Mouse (Mus musculus): ENCODE data around the gene Sclt1.
"Not testable (repeated sequence)": the region's sequence is repeated elsewhere in the genome, so short reads cannot be mapped to it uniquely, and the experiment has no call there.

Gene Sclt1

DNA sequence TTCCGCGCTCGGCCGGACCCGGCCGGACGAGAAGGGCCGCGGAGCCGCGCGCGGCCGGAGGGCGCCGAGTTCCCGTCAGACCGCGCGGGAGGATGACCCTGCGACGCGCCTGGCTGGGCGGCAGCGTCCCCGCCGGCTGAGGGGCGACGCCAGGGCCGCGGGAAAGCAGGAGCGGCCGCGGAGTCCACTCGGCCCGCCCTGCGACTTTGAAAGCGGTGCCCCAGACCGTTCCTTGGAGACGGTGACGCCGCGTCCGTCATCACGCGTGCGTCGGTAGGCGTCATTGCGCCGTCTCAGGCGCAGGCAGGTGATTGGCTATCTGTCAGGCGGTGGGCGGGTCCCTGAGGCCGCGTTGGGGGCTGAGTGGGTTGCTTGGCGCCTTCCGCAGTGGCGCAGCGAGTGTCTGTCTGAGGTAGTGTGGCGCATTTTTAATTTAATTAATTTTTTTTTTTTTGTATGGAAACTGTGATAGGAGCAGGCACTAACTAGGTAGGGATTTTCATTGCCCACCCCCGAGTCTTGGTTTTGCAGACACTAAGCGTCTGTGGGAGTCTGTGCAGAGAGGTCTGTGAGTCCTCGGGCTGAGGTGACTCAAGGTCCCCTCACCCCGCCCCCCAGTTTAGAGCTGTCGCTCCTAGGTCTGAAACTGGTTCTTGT is at the start of gene Sclt1, which contains the start of gene D3Ertd751e:
Sclt1 (minus strand) TSS at position 237 of the 657 bp plus-strand sequence.
D3Ertd751e (plus strand) TSS at position 334 of the 657 bp plus-strand sequence.
- DNase-seq (ENCODE audit: low read depth, low spot score): peak; percentile 99

GRCm38 (mm10) chr3:41762091-41762490 is 19.8 kb upstream of the Sclt1 start:
- no peak for DNase-seq (ENCODE audit: low read depth, low spot score)

- no peak for DNase-seq (ENCODE audit: low read depth, low spot score)
These were observed 12.2 kb upstream of the Sclt1 start for GRCm38 (mm10) chr3:41754556-41754955.

GRCm38 (mm10) chr3:41743436-41743835 is 1.1 kb upstream of the Sclt1 start:
- peak; percentile 54 for DNase-seq (ENCODE audit: low read depth, low spot score)

DNA sequence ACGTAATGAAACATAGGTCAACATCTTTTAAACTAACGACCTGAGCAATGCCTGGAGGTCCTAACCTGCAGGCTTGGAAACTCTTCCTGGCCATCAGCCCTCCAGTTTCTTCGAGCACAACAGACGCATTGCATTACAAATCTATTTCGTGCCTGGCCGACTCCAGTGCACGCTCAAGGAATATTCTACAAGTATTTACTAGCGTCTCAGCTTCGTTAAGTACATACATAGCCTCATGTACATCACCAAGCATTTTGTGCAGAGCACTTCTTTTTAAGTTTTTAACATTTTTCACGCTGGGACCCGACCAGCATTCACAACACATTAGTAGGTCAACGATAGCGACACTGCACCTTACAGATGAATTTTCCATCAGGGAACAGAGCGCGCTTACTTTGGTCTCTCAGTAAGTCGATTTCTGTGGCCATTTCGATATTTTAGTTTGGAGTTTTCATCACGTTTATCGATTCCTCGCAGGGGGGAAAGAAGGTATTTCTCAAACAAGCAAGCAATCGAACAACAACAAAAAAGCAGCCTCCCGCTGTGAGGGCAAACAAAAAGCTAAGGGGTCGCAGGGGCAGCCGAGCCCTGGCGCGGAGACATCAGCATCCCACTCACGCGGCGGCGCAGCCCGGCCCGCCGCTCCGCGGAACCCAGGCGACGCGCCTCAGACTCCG is 575 bp downstream of the Sclt1 start:
- DNase-seq (ENCODE audit: low read depth, low spot score): peak; percentile 40

DNA sequence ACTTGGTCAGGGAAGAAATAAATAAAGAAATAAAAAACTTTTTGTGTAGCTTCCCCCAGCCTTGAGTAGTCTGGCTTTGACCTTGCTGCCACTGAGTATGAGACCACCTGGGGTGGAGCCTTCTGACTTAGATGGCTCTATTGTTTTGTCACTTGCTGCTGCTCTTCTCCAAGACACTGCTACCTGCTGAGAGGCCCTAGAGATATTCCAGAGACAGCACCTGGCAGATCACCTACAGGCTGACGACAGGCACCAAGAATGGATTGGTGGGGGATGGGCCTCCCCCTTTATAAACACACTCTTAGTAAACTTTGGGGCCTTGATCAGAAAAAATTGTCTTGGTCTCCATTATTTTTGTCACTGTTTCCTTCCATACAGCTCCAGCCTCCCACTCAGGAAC is 46.6 kb downstream of the Sclt1 start:
- no peak for DNase-seq (ENCODE audit: low read depth, low spot score)

DNA sequence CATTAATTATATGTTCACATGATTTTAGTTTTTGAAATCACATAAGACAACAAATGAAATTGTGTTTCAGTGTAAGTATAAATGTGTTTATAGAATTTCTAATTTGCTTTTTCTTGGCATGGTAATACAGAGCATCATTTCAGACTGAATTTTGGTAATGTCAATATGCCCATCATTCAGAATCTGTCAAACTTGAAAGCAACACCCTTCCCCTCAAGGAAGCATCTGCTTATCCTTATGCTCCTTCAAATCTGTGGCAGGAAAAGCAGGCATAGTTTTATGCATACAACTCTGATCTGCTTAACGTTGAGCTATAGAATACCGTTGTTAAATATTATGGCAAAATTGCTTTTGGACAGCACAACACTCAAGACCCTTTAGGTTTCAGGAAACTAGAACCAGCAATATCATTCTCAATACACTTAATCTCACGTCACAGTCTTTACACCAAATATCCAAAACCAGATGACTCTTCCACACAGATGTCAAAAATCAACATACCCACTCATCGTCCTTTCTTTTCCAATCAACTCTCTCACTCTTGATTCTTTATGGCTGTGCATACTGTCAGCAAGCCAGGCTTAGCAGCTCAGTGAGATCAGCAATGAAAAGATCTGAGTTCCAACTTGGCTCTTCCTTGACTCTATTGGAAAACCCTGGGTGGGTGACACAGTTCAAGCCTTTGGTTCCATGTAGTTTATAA is 49.7 kb downstream of the Sclt1 start:
- DNase-seq (ENCODE audit: low read depth, low spot score): peak; percentile 15

GRCm38 (mm10) chr3:41690114-41690640 is 52.1 kb downstream of the Sclt1 start:
- not testable (repeated sequence) for DNase-seq (ENCODE audit: low read depth, low spot score)

GRCm38 (mm10) chr3:41686396-41686795 is 55.9 kb downstream of the Sclt1 start:
- no peak for DNase-seq (ENCODE audit: low read depth, low spot score)

- no peak for DNase-seq (ENCODE audit: low read depth, low spot score)
These were observed 60.2 kb downstream of the Sclt1 start for GRCm38 (mm10) chr3:41682084-41682483.

DNA sequence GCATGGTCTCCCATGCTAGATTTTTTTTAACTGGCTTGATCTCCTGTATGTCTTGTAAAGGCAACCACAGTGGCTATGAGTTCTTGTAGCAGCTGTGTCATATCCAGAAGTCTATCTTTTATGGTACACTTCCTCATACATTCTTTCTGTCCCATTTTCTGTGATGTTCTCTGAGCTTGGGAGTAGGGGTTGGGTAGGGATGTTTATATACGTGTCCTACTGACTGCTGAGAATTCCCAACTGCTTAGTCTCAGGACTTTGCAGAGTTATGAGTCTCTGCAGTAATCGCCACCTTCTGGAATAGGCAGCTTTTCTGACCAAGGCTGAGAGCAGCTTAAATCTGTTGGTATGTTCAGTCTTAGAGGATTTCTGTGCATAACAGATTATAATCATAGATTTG is 65.7 kb downstream of the Sclt1 start:
- DNase-seq (ENCODE audit: low read depth, low spot score): no peak

GRCm38 (mm10) chr3:41674778-41675177 is 67.5 kb downstream of the Sclt1 start:
- peak; percentile 7 for DNase-seq (ENCODE audit: low read depth, low spot score)

DNA sequence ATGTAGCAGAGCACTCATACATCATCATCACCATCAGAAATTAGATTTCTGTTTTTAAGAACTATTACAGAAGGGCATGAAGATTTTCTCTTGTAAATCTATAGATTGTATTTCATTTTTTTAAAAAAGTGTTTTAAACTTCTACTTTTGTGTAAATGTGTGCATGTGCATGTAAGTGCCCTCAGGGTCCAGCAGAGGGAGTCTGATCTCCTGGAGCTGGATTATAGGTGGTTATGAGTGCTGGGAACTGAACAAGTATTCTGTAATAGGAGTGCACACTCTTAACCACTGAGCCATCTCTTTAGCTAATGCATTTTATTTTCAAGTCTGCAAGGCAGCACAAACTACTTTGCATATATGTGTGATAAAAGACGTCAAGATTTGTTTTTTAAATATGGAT is 86.7 kb downstream of the Sclt1 start:
- DNase-seq (ENCODE audit: low read depth, low spot score): no peak

DNA sequence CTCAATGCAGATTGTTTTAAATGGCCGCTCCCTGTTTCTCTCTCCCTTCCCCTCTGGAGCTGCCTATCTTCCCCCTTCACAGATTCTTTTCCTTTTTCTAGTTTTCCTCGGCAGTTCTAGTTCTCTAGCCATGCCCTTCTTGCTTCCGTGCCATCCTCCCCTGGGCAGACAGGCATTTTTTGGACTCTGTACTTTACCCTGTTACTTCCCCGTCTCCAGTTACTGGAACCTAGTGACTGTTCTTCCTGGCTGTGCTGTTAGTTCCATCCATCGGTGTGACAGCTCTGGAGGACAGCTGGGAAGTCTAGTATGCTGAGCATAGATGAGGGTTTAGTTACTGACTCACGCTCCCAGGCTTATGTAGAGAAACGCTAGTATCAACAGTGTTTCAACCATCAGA is 121.3 kb downstream of the Sclt1 start:
- DNase-seq (ENCODE audit: low read depth, low spot score): no peak

DNA sequence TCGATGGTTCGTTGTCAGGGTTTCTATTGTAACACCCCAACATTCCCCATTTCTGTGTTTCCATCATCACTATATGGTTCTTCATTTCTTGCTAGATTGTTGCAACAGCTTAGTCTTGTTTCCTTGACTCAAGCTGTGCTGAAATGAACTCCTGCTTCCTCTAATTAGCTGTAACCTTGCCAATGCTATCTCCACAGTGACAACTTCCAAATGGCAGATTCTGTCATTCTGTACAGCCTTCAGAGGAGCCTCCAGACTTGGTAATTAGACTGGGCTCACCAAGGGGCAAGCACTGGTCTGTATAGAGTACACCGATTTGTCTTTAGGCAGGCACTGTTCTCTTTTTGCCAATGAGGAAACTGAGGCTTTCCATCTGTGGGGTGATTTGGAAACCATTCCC is 123.8 kb downstream of the Sclt1 start:
- DNase-seq (ENCODE audit: low read depth, low spot score): peak; percentile 69

DNA sequence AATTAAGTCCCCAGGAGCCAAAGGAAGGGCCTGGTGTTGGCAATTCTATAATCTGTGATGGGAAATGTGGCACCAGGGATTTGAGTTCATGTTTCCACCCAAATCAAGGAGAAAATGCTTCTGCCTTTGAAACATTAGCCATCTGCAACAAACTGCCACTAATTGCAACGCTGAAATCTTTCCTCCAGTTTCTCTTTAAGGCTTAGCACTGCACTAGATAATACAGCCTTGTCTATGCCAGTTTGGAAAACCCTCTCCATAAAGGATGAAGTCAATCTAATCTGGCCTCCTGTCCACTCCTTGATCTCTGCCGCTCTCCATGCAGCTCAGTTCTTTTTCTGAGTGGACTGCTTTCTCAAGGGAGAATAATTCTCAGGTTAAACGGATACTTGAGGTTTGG is 124.3 kb downstream of the Sclt1 start:
- no peak for DNase-seq (ENCODE audit: low read depth, low spot score)

DNA sequence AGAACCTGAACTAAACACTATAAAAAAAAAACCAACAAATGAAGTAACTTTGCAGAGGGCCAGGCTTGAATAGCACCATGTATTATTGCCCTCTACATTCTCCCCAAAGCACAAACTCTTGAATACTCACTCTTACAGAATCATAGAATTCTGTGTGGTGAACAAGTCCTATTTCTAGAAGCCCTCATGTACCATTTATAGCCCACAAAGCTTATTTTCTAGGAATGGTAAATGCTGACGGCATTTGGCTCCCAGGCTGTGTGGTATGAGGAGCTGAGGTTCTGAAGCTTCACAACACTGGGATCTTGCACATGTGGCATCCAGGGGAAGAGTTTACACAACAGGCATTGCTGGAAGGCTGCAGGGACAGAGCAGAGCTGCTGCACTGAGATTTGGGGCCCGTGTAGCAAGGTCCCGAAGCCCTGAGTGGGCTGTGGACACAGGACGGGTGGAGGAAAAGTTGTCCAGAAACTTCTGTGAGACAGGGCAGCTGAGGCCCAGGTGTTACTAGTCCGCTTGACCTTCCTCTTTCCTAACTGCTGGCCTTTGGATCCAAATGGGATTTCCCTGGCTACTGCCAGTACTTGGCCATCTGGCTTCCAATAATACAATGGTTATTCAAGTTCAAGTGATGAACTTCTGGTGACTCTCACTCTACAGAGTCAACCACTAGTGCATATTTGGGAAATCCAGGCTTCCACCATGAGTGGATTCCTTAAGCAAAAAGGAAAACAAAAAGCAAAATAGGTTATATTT is 127.9 kb downstream of the Sclt1 start:
- DNase-seq (ENCODE audit: low read depth, low spot score): no peak

DNA sequence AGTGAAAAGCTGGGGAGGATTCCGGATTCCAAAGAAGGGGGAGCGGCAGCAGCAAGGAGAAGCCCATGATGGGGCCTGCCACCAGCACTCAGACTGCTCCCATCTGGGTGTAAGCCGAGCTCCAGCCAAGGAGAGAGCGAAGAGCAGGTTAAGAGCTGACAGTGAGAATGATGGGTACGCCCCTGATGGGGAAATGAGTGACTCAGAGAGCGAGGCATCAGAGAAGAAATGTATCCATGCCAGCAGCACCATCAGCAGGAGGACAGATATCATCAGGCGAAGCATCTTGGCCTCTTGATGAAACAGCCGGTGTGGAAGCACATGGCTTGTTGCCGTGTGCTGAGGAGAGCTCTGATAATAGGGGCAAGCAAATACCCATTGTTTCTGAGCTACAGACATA is 128.6 kb downstream of the Sclt1 start:
- DNase-seq (ENCODE audit: low read depth, low spot score): peak; percentile 87

DNA sequence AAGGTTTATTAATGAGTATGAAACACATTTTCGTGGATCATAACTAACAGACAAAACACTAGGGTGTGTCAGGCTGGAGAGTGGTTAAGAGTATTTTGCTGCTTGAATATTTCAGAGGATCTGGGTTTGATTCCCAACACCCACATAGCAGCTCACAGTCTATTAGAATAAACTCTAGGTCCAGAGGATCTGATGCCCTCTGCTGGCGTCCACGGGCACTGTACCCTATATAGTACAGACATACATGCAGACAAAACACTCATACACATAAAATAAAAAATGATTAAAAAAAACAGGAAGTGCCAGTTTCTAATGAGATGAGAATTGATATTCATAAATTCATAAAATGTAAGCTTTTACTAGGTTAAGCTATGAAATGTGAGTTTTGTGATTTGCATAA is 130.1 kb downstream of the Sclt1 start:
- no peak for DNase-seq (ENCODE audit: low read depth, low spot score)

DNA sequence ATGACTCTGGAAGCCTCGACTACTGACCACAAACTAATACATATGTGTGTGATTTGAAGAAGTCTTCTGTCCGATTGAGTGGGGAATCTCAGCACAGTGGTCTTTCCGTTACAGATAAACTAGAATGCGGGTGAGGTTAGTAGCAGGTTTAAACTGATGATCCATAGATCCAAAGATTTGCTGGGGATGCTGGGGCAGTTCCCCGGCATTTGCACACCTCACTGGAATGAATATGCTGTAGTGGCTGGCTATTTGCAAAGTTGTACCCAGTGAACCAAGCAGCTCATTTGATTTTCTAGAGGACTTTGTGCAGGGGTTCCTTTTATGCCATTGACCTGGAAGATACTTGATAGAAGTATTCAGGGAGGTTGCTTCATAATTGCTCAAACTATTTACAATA is 133.2 kb downstream of the Sclt1 start:
- DNase-seq (ENCODE audit: low read depth, low spot score): no peak

DNA sequence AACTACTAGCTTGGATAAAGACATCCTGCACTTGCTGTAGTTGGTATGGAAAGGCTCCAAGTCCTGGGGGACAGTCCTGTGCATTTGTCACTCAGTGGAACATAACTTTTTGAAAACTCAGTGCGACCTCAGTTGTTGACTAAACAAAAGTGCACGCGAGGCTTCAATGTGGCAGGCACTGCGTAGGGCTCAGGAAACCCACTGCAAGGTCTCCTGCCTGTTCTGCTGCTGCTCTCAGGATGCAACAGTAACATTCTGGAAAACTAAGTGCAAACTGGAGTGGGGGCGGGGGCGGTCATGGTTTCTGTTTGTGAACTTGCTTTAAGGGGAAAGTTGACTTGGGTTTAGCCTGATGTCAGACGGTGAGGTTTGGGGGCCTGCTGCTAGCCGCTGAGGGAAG is 134.8 kb downstream of the Sclt1 start:
- no peak for DNase-seq (ENCODE audit: low read depth, low spot score)

DNA sequence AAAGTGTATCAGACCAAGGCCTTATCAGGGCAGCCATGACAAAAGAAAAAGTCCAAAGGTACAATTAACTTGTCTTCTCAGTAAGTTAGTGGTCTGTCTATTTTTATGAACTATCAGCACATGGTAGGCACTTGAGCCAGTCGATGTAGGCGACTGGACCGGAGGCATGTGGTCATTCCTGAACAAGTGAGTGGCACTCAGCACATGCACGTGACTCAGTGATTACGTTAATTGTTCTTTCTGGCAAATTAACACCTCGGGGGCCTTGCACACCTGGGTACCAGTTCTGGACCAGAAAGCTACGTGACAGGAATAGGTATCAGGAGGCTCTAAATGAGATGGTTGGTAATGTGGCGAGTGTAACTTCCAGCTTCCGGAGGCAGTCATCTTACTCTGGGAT is 135.3 kb downstream of the Sclt1 start:
- DNase-seq (ENCODE audit: low read depth, low spot score): no peak

Data from brain, adult 2 months (tissue).